Comparison of ENCODE assay signal across 15 mouse cellular contexts in genomic region chr8:71288441-71288949, GRCm38 (mm10). TPM values are rescaled to one million over a fixed set of nuclear protein-coding genes. Genes with fewer than 3 reads are reported as not detected.
DNase-seq lines count a peak whose midpoint lies in the region; ATAC-seq and TF ChIP-seq lines count a peak whose summit lies in the region.
"Had no signal": no experiment of that assay in that cellular context is flagged by ENCODE, and none has a peak within 500 bp of the region (broad histone marks: within the 10 kb centered on the region; RNA-seq: fewer than 3 reads in every experiment).

No protein-coding gene starts in this region.

- DNase-seq in heart, adult 11 months, result no peak
- no peak for DNase-seq in liver, postnatal 0 days
- no peak for DNase-seq in left cerebral cortex, postnatal 14 days (ENCODE audit: low spot score in 2 of 2)
- no peak for DNase-seq in left cerebral cortex, postnatal 4 days
- DNase-seq: adrenal gland, postnatal 36 days; cerebellum, adult 2 months; embryo, embryonic 11 days; right cerebral cortex, adult 18-20 months had no signal

- TF ChIP-seq POLR2A in ES-Bruce4 (IDR thresholded peaks at IDR 0.05; ENCODE audit: insufficient read depth, low read length), result no peak

- H3K27ac ChIP-seq in heart, embryonic 13.5 days (replicated peaks), result peak overlapping the region; percentile 44; the same call in 1 of the 2 replicates
- H3K27ac ChIP-seq in liver, postnatal 0 days (ENCODE audit: low read depth), result peak overlapping the region; percentile 55; the same call in 1 of the 2 replicates
- no peak overlapping the region for H3K27ac ChIP-seq in liver, embryonic 12.5 days
- H3K27ac ChIP-seq in ES-Bruce4 (ENCODE audit: insufficient read depth, low read length), result no peak overlapping the region
- H3K27ac ChIP-seq in macrophage, result peak overlapping the region; percentile 89
- H3K27ac ChIP-seq: hindbrain, embryonic 15.5 days; limb, embryonic 12.5 days had no signal

- H3K9me3 ChIP-seq in heart, embryonic 13.5 days, result no peaks in the 10 kb centered on the region
- H3K9me3 ChIP-seq in liver, postnatal 0 days (ENCODE audit: low read length), result no peaks in the 10 kb centered on the region
- 0 out of 2 replicates have a peak, but pooled peaks cover 3% of the 10 kb centered on the region for H3K9me3 ChIP-seq in liver, embryonic 12.5 days (replicated peaks)
- H3K9me3 ChIP-seq in ES-Bruce4 (replicated peaks; ENCODE audit: control insufficient read depth, insufficient read depth, low read length, poor library complexity, severe bottlenecking), result no peaks in the 10 kb centered on the region
- H3K9me3 ChIP-seq: heart, embryonic 12.5 days; hindbrain, embryonic 15.5 days; limb, embryonic 12.5 days had no signal

- H3K36me3 ChIP-seq in heart, embryonic 13.5 days, result peaks cover 55% of the 10 kb centered on the region
- peaks cover 13% of the 10 kb centered on the region for H3K36me3 ChIP-seq in liver, postnatal 0 days (replicated peaks; ENCODE audit: insufficient read depth, low read length)
- peaks cover 44% of the 10 kb centered on the region for H3K36me3 ChIP-seq in liver, embryonic 12.5 days
- H3K36me3 ChIP-seq in ES-Bruce4 (ENCODE audit: control insufficient read depth, insufficient read depth, low read length, poor library complexity, severe bottlenecking), result 0 out of 2 replicates have a peak, but pooled peaks cover 2% of the 10 kb centered on the region
- peaks cover 14% of the 10 kb centered on the region for H3K36me3 ChIP-seq in macrophage (ENCODE audit: inconsistent target)

- TF ChIP-seq EP300 in liver, postnatal 0 days (IDR thresholded peaks at IDR 0.05; ENCODE audit: low read depth), result no peak
- no peak for TF ChIP-seq EP300 in ES-Bruce4 (IDR thresholded peaks at IDR 0.05; ENCODE audit: insufficient read depth, low read depth, low read length)

- no peak overlapping the region for H3K4me2 ChIP-seq in heart, embryonic 13.5 days
- H3K4me2 ChIP-seq in liver, postnatal 0 days (ENCODE audit: low read depth, low read length), result no peak overlapping the region
- no peak overlapping the region for H3K4me2 ChIP-seq in liver, embryonic 12.5 days
- H3K4me2 ChIP-seq: heart, embryonic 12.5 days; hindbrain, embryonic 15.5 days; limb, embryonic 12.5 days had no signal

- no peak overlapping the region for H3K9ac ChIP-seq in heart, embryonic 13.5 days
- no peak overlapping the region for H3K9ac ChIP-seq in liver, postnatal 0 days (replicated peaks)
- no peak overlapping the region for H3K9ac ChIP-seq in liver, embryonic 12.5 days
- no peak overlapping the region for H3K9ac ChIP-seq in ES-Bruce4 (ENCODE audit: low read depth, poor library complexity, severe bottlenecking)
- H3K9ac ChIP-seq: heart, embryonic 12.5 days; hindbrain, embryonic 15.5 days; limb, embryonic 12.5 days had no signal

- WGBS in heart, embryonic 13.5 days, result 50% methylated on average over 3 of the region's 3 CpGs
- WGBS in liver, postnatal 0 days (ENCODE audit: insufficient replicate concordance), result 31% methylated on average over 3 of the region's 3 CpGs
- WGBS in liver, embryonic 12.5 days (ENCODE audit: insufficient replicate concordance), result 48% methylated on average over 3 of the region's 3 CpGs
- WGBS in macrophage (ENCODE audit: missing documents), result 34% methylated on average over 3 of the region's 3 CpGs

- H3K4me1 ChIP-seq in heart, embryonic 13.5 days, result peaks cover 46% of the 10 kb centered on the region
- peaks cover 12% of the 10 kb centered on the region for H3K4me1 ChIP-seq in liver, postnatal 0 days (ENCODE audit: insufficient read depth)
- H3K4me1 ChIP-seq in liver, embryonic 12.5 days, result peaks cover 12% of the 10 kb centered on the region
- no peaks in the 10 kb centered on the region for H3K4me1 ChIP-seq in ES-Bruce4 (ENCODE audit: control insufficient read depth, insufficient read depth, low read length)
- H3K4me1 ChIP-seq: hindbrain, embryonic 15.5 days; limb, embryonic 12.5 days had no signal

- H3K27me3 ChIP-seq in heart, embryonic 13.5 days (replicated peaks), result no peaks in the 10 kb centered on the region
- no peaks in the 10 kb centered on the region for H3K27me3 ChIP-seq in liver, postnatal 0 days (ENCODE audit: insufficient read depth, low read length)
- no peaks in the 10 kb centered on the region for H3K27me3 ChIP-seq in liver, embryonic 12.5 days (replicated peaks)
- H3K27me3 ChIP-seq in ES-Bruce4 (ENCODE audit: control insufficient read depth, insufficient read depth, low read length, poor library complexity, severe bottlenecking), result no peaks in the 10 kb centered on the region
- H3K27me3 ChIP-seq: heart, embryonic 12.5 days; hindbrain, embryonic 15.5 days; limb, embryonic 12.5 days had no signal

- no peak for ATAC-seq in heart, embryonic 13.5 days (ENCODE audit: extremely low read depth, insufficient number of reproducible peaks, low FRiP score, low TSS enrichment)
- ATAC-seq in liver, postnatal 0 days, result peak; percentile 68
- ATAC-seq in liver, embryonic 12.5 days, result no peak

- intact Hi-C loops in left cerebral cortex, postnatal 14 days (cut with DNase I), result no loop called here
- intact Hi-C loops in left cerebral cortex, postnatal 4 days (cut with DNase I), result no loop called here

- TF ChIP-seq CTCF in liver, postnatal 0 days (IDR thresholded peaks at IDR 0.05; ENCODE audit: low read depth), result peak; percentile 50
- TF ChIP-seq CTCF in ES-Bruce4 (IDR thresholded peaks at IDR 0.05; ENCODE audit: low read depth, low read length), result peak; percentile 41

- H3K4me3 ChIP-seq in heart, embryonic 13.5 days, result no peak overlapping the region
- no peak overlapping the region for H3K4me3 ChIP-seq in liver, postnatal 0 days (ENCODE audit: low read depth, low read length)
- H3K4me3 ChIP-seq in liver, embryonic 12.5 days, result no peak overlapping the region
- H3K4me3 ChIP-seq in ES-Bruce4 (ENCODE audit: low read depth, low read length) (no peak overlapping the region), macrophage (ENCODE audit: inconsistent target) (no peak overlapping the region)
- H3K4me3 ChIP-seq: heart, embryonic 12.5 days; hindbrain, embryonic 15.5 days; limb, embryonic 12.5 days had no signal

- peaks cover 93% of the 10 kb centered on the region for H3K79me2 ChIP-seq in macrophage (ENCODE audit: inconsistent target)

RNA-seq across cellular contexts. Expression of gene Haus8, which starts 15.8 kb away (rescaled TPM):
- 126 and 154 TPM in 2 replicates for polyA plus RNA-seq in heart, embryonic 13.5 days (2015; fragmentation: Nextera tagmentation; extraction: Ambion mirVana)
- 16.5 and 18.6 TPM in 2 replicates for polyA plus RNA-seq in liver, postnatal 0 days (2015; fragmentation: Nextera tagmentation; extraction: Ambion mirVana)
- polyA plus RNA-seq in liver, embryonic 12.5 days (2016; fragmentation: Nextera tagmentation; extraction: Ambion mirVana), result 60.1 and 62.8 TPM in 2 replicates
- polyA plus RNA-seq in ES-Bruce4 (2011; ENCODE audit: insufficient read depth, insufficient read length, low read depth, missing spikeins), result 30.7 and 34.3 TPM in 2 replicates
- 10 to 100 TPM in 25 of 26 experiments, 1 to 10 TPM in 1; 3.3 to 96.5 (median 47.3) TPM for total RNA-seq in macrophage (2018; cell fraction: chromatin; rRNA removed)
- 10 to 100 TPM; 25.2 to 59.1 (median 38.7) TPM for total RNA-seq in macrophage (2018; cell fraction: cytosol; rRNA removed)
- total RNA-seq in macrophage (2018; cell fraction: nucleus; rRNA removed), result 10 to 100 TPM in 25 of 26 experiments, 1 to 10 TPM in 1; 8.6 to 61.0 (median 33.6) TPM
- 38.3 to 72.4 TPM (median 41.3 TPM) in 3 replicates for polyA plus RNA-seq in macrophage (2018)
- total RNA-seq in left cerebral cortex, postnatal 14 days (2021), result 10 to 100 TPM; 11.7 to 15.3 TPM
- 10 to 100 TPM; 38.8 to 39.4 TPM for total RNA-seq in left cerebral cortex, postnatal 4 days (2021)

RNA-seq across cellular contexts. Expression of gene Myo9b, which starts 16.0 kb away (rescaled TPM):
- 14.5 and 16.3 TPM in 2 replicates for polyA plus RNA-seq in heart, embryonic 13.5 days (2015; fragmentation: Nextera tagmentation; extraction: Ambion mirVana)
- polyA plus RNA-seq in liver, postnatal 0 days (2015; fragmentation: Nextera tagmentation; extraction: Ambion mirVana), result 3.8 and 5.1 TPM in 2 replicates
- polyA plus RNA-seq in liver, embryonic 12.5 days (2016; fragmentation: Nextera tagmentation; extraction: Ambion mirVana), result 13.5 and 13.8 TPM in 2 replicates
- 37.3 and 39.0 TPM in 2 replicates for polyA plus RNA-seq in ES-Bruce4 (2011; ENCODE audit: insufficient read depth, insufficient read length, low read depth, missing spikeins)
- total RNA-seq in macrophage (2018; cell fraction: chromatin; rRNA removed), result 100 to 1,000 TPM; 236 to 753 (median 362) TPM
- 100 to 1,000 TPM in 21 of 26 experiments, 10 to 100 TPM in 5; 78.0 to 159 (median 121) TPM for total RNA-seq in macrophage (2018; cell fraction: cytosol; rRNA removed)
- total RNA-seq in macrophage (2018; cell fraction: nucleus; rRNA removed), result 100 to 1,000 TPM; 161 to 375 (median 242) TPM
- polyA plus RNA-seq in macrophage (2018), result 89.8 to 105 TPM (median 97.3 TPM) in 3 replicates
- 10 to 100 TPM; 29.0 to 30.0 TPM for total RNA-seq in left cerebral cortex, postnatal 14 days (2021)
- total RNA-seq in left cerebral cortex, postnatal 4 days (2021), result 10 to 100 TPM; 47.3 to 48.5 TPM

Comparison
In these comparisons a context has a peak if more than half of its experiments do, and no peak if none do; other contexts are left out.
1. H3K27ac ChIP-seq: peak in heart, embryonic 13.5 days (single experiment), liver, postnatal 0 days (single experiment) and macrophage (single experiment); none in liver, embryonic 12.5 days (single experiment) and ES-Bruce4 (single experiment).